Mouse (Mus musculus) cortical plate, adult 2 months (tissue): ENCODE measurements around the gene Snx20.

Experiments
- CTCF ChIP-seq: fragments of 200-500 bp; IDR thresholded peaks from 2 replicates; pipeline ENCODE4 v1.5.1; 2011; ENCODE audit warnings: mild to moderate bottlenecking, control low read depth, low read length; ENCODE audit not compliant: insufficient read depth; ENCODE audit errors: extremely low read depth
- POLR2A ChIP-seq: fragments of 200-500 bp; IDR thresholded peaks from 2 replicates; pipeline ENCODE4 v1.6.1; 2011; ENCODE audit warnings: mild to moderate bottlenecking, low read length, control low read depth; ENCODE audit not compliant: insufficient read depth; ENCODE audit errors: extremely low read depth

GRCm38 (mm10) chr8:88583863-88584262, 52.1 kb downstream of the Snx20 start:
- TF ChIP-seq POLR2A = no peak
- no peak for TF ChIP-seq CTCF
